Mouse (Mus musculus) heart, adult 2 months (tissue): ENCODE measurements around the gene Atg14. TPM values are rescaled to one million over a fixed set of nuclear protein-coding genes. Genes with fewer than 3 reads are reported as not detected.

Source experiments
- DNase-seq, 2 experiments: peaks; one replicate each; pipeline ENCODE4 v3.0.0; 2021
- H3K27ac ChIP-seq: fragments of 200-600 bp; 2 replicates; pipeline ENCODE4 v1.8.1; 2022
- H3K27me3 ChIP-seq: fragments of 200-500 bp; 2 replicates; pipeline ENCODE4 v1.6.1; 2012; ENCODE audit warnings: mild to moderate bottlenecking, low read length, inconsistent platforms, mixed read lengths; ENCODE audit not compliant: control insufficient read depth, insufficient read depth
- H3K36me3 ChIP-seq: fragments of 200-500 bp; 2 replicates; pipeline ENCODE4 v1.6.1; 2012; ENCODE audit warnings: low read length, inconsistent platforms; ENCODE audit not compliant: control insufficient read depth, insufficient read depth
- H3K4me1 ChIP-seq: fragments of 200-500 bp; 2 replicates; pipeline ENCODE4 v1.6.1; 2011; ENCODE audit warnings: low read length; ENCODE audit not compliant: control insufficient read depth, insufficient read depth
- H3K4me3 ChIP-seq: fragments of 200-600 bp; 2 replicates; pipeline ENCODE4 v1.8.1; 2022
- H3K79me2 ChIP-seq: fragments of 200-500 bp; replicated peaks from 2 replicates; pipeline ENCODE4 v1.6.1; 2012; ENCODE audit warnings: mild to moderate bottlenecking, inconsistent platforms, low read length, moderate library complexity, mixed read lengths; ENCODE audit not compliant: control insufficient read depth, insufficient read depth
- H3K9ac ChIP-seq: fragments of 200-500 bp; 2 replicates; pipeline ENCODE4 v1.6.1; 2012; ENCODE audit warnings: low read depth, mild to moderate bottlenecking, control low read depth, inconsistent platforms, low read length, mixed read lengths
- CTCF ChIP-seq: fragments of 200-600 bp; IDR thresholded peaks from 2 replicates; pipeline ENCODE4 v1.8.1; 2022; ENCODE audit warnings: antibody characterized with exemption, mild to moderate bottlenecking, moderate library complexity
- EP300 ChIP-seq: fragments of 200-500 bp; IDR thresholded peaks from 2 replicates; pipeline ENCODE4 v1.6.1; 2011; ENCODE audit warnings: low read depth, low read length, control low read depth; ENCODE audit not compliant: insufficient read depth
- POLR2A ChIP-seq: fragments of 200-500 bp; IDR thresholded peaks from 2 replicates; pipeline ENCODE4 v1.6.1; 2011; ENCODE audit warnings: mild to moderate bottlenecking, low read depth, low read length, control low read depth; ENCODE audit not compliant: insufficient read depth
- WGBS: fragments of 180-500 bp; shearing (Covaris S2); methylation state at CpG from one replicate; pipeline ENCODE4 v1.1.7; 2018; 5-methylcytosine and 5-hydroxymethylcytosine counted together
- intact Hi-C: fragments of 180-260 bp; cut with DNase I; formaldehyde crosslinking; loops from one replicate; pipeline ENCODE4 v1.15.1; 2025
- polyA plus RNA-seq: library from polyadenylated mRNA; depleted of rRNA; stranded (reverse); fragments of >200 nt; gene quantifications from 2 replicates; pipeline ENCODE4 v1.2.3, GENCODE M21; 2012
- total RNA-seq, 2 experiments: library from RNA; stranded (reverse); gene quantifications; 2 replicates each; pipeline ENCODE4 v1.2.3; 2021

The Atg14 gene
- total and polyA plus RNA-seq, 3 experiments = 6.4 to 11.6 (median 7.9) TPM

DNA sequence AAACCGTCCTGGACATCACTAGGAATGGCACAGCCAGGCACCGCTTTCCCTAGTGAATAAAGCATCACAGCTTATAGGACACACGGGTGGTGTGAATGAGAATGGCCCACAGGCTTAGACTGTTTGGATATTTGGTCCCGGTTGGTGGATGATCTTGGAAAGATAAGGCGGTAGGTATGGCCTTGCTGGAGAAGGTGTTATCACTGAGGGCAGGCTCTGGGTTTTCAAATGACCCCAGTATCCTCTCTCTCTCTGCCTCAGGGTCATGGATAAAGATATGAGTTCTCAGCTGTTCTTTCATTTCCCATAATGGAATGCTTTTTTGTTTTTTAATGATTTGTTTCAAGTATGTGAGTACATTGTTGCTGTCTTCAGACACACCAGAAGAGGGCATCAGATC, 15.2 kb downstream of the Atg14 start:
- intact Hi-C loops = no loop called here
- no peak overlapping the region for H3K9ac ChIP-seq
- TF ChIP-seq POLR2A (no peak), EP300 (no peak), CTCF (no peak)
- no peaks in the 10 kb centered on the region for H3K27me3 ChIP-seq
- H3K36me3 ChIP-seq = no peaks in the 10 kb centered on the region; the same call in 1 of the 2 replicates
- no peaks in the 10 kb centered on the region for H3K4me1 ChIP-seq
- DNase-seq = no peak
- no peaks in the 10 kb centered on the region; the same call in 1 of the 2 replicates for H3K79me2 ChIP-seq
- WGBS = 92% methylated on average over 5 of the region's 5 CpGs
- no peak overlapping the region for H3K4me3 ChIP-seq
- H3K27ac ChIP-seq = no peak overlapping the region

DNA sequence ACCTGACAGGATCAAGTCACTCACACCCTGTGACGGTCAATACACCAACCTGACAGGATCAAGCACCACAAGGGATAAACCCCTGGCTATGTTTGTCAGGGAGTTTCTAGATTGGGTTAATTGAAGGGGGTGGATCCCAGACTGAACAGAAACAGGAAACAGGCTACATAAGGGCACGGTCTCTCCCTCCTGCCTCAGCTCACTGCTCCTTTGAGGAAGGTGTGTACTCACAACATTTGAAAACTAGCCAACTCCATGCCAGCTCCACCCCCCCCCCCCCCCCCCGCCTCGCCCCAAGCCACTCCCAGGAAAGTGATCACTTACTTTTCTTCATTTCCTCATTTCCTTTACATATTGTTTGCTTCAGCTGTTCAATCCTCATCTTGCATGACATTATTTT, 16.2 kb downstream of the Atg14 start:
- Histone ChIP-seq H3K4me1 (no peaks in the 10 kb centered on the region), H3K4me3 (no peak overlapping the region), H3K79me2 (no peaks in the 10 kb centered on the region; the same call in 1 of the 2 replicates), H3K9ac (no peak overlapping the region), H3K36me3 (no peaks in the 10 kb centered on the region; the same call in 1 of the 2 replicates), H3K27me3 (no peaks in the 10 kb centered on the region), H3K27ac (no peak overlapping the region)
- no peak for DNase-seq
- intact Hi-C loops = no loop called here
- TF ChIP-seq EP300 = no peak
- no peak for TF ChIP-seq POLR2A
- no peak for TF ChIP-seq CTCF
- 82% methylated on average over 4 of the region's 4 CpGs for WGBS

- WGBS = 96% methylated on average over 2 of the region's 2 CpGs
- intact Hi-C loops = no loop called here
- Histone ChIP-seq H3K9ac (no peak overlapping the region), H3K4me1 (no peaks in the 10 kb centered on the region), H3K27me3 (no peaks in the 10 kb centered on the region), H3K27ac (no peak overlapping the region), H3K4me3 (no peak overlapping the region), H3K79me2 (no peaks in the 10 kb centered on the region; the same call in 1 of the 2 replicates), H3K36me3 (no peaks in the 10 kb centered on the region; the same call in 1 of the 2 replicates)
- DNase-seq = no peak
- TF ChIP-seq POLR2A = no peak
- TF ChIP-seq CTCF = peak; percentile 23; the same call in 1 of the 2 replicates
These were observed 17.1 kb downstream of the Atg14 start for GRCm38 (mm10) chr14:47553380-47553779.

- Histone ChIP-seq H3K4me3 (no peak overlapping the region), H3K36me3 (no peaks in the 10 kb centered on the region), H3K4me1 (no peaks in the 10 kb centered on the region), H3K27me3 (no peaks in the 10 kb centered on the region), H3K79me2 (no peaks in the 10 kb centered on the region), H3K9ac (no peak overlapping the region), H3K27ac (no peak overlapping the region)
- TF ChIP-seq POLR2A = no peak
- no peak for TF ChIP-seq EP300
- TF ChIP-seq CTCF = no peak
- DNase-seq = no peak
- 96% methylated on average over 6 of the region's 6 CpGs for WGBS
- intact Hi-C loops = no loop called here
These were observed 18.8 kb downstream of the Atg14 start for GRCm38 (mm10) chr14:47551668-47552067.

GRCm38 (mm10) chr14:47544877-47545276, 25.6 kb downstream of the Atg14 start:
- intact Hi-C loops = no loop called here
- DNase-seq = no peak
- Histone ChIP-seq H3K4me3 (no peak overlapping the region), H3K27me3 (no peaks in the 10 kb centered on the region), H3K36me3 (no peaks in the 10 kb centered on the region), H3K79me2 (no peaks in the 10 kb centered on the region), H3K27ac (no peak overlapping the region), H3K9ac (no peak overlapping the region), H3K4me1 (no peaks in the 10 kb centered on the region)
- no peak for TF ChIP-seq POLR2A
- no peak for TF ChIP-seq CTCF
- TF ChIP-seq EP300 = no peak
- WGBS = 79% methylated on average over 4 of the region's 4 CpGs

- intact Hi-C loops = no loop called here
- H3K27ac ChIP-seq = no peak overlapping the region
- H3K27me3 ChIP-seq = no peaks in the 10 kb centered on the region
- no peaks in the 10 kb centered on the region for H3K4me1 ChIP-seq
- no peaks in the 10 kb centered on the region for H3K36me3 ChIP-seq
- DNase-seq = no peak
- TF ChIP-seq CTCF (no peak), EP300 (no peak), POLR2A (no peak)
- no peak overlapping the region for H3K4me3 ChIP-seq
- 67% methylated on average over 5 of the region's 5 CpGs for WGBS
- no peak overlapping the region for H3K9ac ChIP-seq
- no peaks in the 10 kb centered on the region for H3K79me2 ChIP-seq
These were observed 26.2 kb downstream of the Atg14 start for GRCm38 (mm10) chr14:47544286-47544685.

- Histone ChIP-seq H3K79me2 (no peaks in the 10 kb centered on the region), H3K9ac (no peak overlapping the region), H3K4me1 (no peaks in the 10 kb centered on the region), H3K36me3 (no peaks in the 10 kb centered on the region), H3K27me3 (no peaks in the 10 kb centered on the region), H3K27ac (no peak overlapping the region), H3K4me3 (no peak overlapping the region)
- no peak for TF ChIP-seq CTCF
- no peak for TF ChIP-seq EP300
- TF ChIP-seq POLR2A = no peak
- intact Hi-C loops = loop anchor here (1.0 kb wide), 1 partner anchor 15 kb away; no protein-coding TSS in a partner anchor
- 85% methylated on average over 3 of the region's 3 CpGs for WGBS
- no peak for DNase-seq
These were observed 28.2 kb downstream of the Atg14 start for GRCm38 (mm10) chr14:47542283-47542682.
